Mouse (Mus musculus): ENCODE data around the gene Gm13103.
"Not testable (repeated sequence)": the region's sequence is repeated elsewhere in the genome, so short reads cannot be mapped to it uniquely, and the experiment has no call there.

The Gm13103 gene

DNA sequence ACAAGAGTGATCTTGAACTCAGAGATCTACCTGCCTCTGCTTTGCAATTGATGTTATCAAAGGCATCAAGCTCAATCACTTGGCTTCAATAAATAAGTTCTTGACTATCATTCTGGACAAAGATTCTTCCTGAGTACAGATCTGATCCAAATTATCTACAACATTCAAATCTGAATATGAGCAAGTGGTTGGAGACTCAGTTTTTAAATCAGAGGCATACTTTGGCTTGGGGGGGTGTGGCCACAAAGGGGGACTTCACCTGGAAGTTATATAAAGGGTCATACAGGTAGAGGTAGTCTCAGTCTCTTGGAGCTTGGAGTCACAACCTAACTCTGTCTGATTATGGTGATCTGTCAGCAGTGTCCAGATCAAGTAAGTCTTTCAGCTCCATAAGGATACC, at the start of gene Gm13103:
TSS of gene Gm13103 (plus strand) at position 301 of the 400 bp plus-strand sequence.
- not testable (repeated sequence) for DNase-seq (ENCODE audit: low spot score in 2 of 2)

GRCm38 (mm10) chr4:143815993-143816392, 30.3 kb upstream of the Gm13103 start, which contains the start of gene Gm13084:
TSS of gene Gm13084 (minus strand) at chr4:143816093.
- DNase-seq (ENCODE audit: low spot score in 2 of 2), result no peak

DNA sequence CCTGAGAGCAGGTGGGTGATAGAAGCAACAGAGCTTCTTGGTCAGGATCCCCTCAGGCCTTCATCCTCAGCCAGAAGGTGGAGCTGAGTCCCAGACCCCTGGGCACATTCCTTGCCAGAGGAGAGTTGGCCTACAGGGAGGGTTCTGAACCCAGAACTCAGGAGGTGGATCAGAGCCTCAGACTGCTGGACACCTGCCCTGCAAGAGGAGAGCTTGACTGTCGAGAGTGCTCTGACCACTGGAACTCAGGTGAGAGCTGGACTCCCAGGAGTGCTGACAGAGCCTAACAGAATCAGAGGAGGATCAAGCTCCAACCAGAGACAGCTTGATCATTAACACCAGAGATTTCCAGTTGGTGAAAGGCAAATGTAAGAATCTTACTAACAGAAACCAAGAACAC, 36.1 kb downstream of the Gm13103 start:
- not testable (repeated sequence) for DNase-seq (ENCODE audit: low spot score in 2 of 2)

DNA sequence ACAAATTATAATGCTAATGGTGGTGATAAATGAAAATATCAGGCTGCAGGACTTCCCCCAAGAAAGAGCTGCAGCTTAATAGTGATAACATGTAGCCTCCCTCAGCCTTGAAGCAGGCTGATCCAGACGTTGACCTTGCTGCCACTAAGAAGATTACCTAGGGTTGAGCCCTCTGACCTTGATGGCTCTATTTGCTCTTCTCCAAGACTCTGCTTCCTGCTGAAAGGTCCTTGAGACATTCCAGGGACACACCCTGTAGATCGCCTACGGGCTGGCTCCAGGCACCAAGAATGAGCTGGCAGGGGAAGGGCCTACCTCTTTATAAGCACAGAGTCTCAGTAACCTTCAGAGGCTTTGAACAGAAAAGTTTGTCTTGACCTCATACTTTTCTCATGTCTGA, 48.1 kb downstream of the Gm13103 start:
- DNase-seq (ENCODE audit: low spot score in 2 of 2), result not testable (repeated sequence)

DNA sequence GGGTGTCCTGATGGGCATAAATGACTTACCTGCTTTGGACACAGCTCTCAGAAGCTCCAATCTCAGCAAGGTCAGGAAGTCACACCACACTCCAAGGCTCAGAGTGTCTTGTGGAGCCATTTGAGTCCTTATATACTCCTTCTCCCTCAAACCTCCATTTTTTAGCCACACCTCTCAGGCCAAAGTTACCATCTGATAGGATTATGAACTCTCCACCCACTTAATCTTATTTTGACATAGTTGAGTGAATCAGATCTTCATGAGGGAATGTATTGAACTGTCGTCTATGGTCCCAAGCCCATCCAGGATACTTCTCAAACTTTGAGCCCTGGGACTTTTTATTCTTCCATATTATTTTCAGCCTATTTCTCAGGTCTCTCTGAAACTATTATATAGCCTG, 54.0 kb downstream of the Gm13103 start, which contains the start of gene Pramef6:
TSS of gene Pramef6 (minus strand) at position 101 of the 400 bp plus-strand sequence.
- not testable (repeated sequence) for DNase-seq (ENCODE audit: low spot score in 2 of 2)
